Mouse (Mus musculus) forebrain, embryonic 13.5 days (tissue): ENCODE results near the gene Dnmbp. TPM values are rescaled to one million over a fixed set of nuclear protein-coding genes. Genes with fewer than 3 reads are reported as not detected.
A peak's percentile ranks its signal among the peaks of the same experiment; 100 is the strongest.

Experiments
- ATAC-seq: fragments of 200-750 bp; cut with Nextera tagmentation; 2 replicates; pipeline ENCODE4 v1.8.0; 2017
- H3K27ac ChIP-seq: fragments of 300-500 bp; sonication (generic); 2 replicates; pipeline ENCODE4 v1.5.1; 2015; ENCODE audit warnings: inconsistent platforms, mild to moderate bottlenecking, moderate library complexity
- H3K27me3 ChIP-seq: fragments of 300-500 bp; sonication (generic); 2 replicates; pipeline ENCODE4 v1.6.1; 2015; ENCODE audit warnings: mild to moderate bottlenecking, inconsistent platforms
- H3K36me3 ChIP-seq: fragments of 300-500 bp; sonication (generic); 2 replicates; pipeline ENCODE4 v1.6.1; 2015; ENCODE audit warnings: mild to moderate bottlenecking, inconsistent platforms; ENCODE audit not compliant: poor library complexity, severe bottlenecking
- H3K4me1 ChIP-seq: fragments of 300-500 bp; sonication (generic); 2 replicates; pipeline ENCODE4 v1.6.1; 2015; ENCODE audit warnings: inconsistent platforms
- H3K4me2 ChIP-seq: fragments of 300-500 bp; sonication (generic); 2 replicates; pipeline ENCODE4 v1.6.1; 2015; ENCODE audit warnings: inconsistent platforms, mild to moderate bottlenecking, moderate library complexity
- H3K4me3 ChIP-seq: fragments of 300-500 bp; sonication (generic); 2 replicates; pipeline ENCODE4 v1.5.1; 2015; ENCODE audit warnings: mild to moderate bottlenecking, inconsistent platforms
- H3K9ac ChIP-seq: fragments of 300-500 bp; sonication (generic); 2 replicates; pipeline ENCODE4 v1.6.1; 2015; ENCODE audit warnings: mild to moderate bottlenecking, inconsistent platforms
- H3K9me3 ChIP-seq: fragments of 300-500 bp; sonication (generic); replicated peaks from 2 replicates; pipeline ENCODE4 v1.6.1; 2016; ENCODE audit warnings: inconsistent platforms
- WGBS: fragments of 180-500 bp; shearing (Covaris S2); methylation state at CpG from one replicate; pipeline ENCODE4 v1.1.7; 2015; 5-methylcytosine and 5-hydroxymethylcytosine counted together
- polyA plus RNA-seq: library from polyadenylated mRNA; unstranded; fragments of >200 nt; fragmentation: Nextera tagmentation; extraction: Ambion mirVana; gene quantifications from 2 replicates; pipeline ENCODE4 v1.2.1, GENCODE M21; 2015

Gene Dnmbp
- polyA plus RNA-seq, 1 experiment from 2014 or later, result 11.6 TPM

DNA sequence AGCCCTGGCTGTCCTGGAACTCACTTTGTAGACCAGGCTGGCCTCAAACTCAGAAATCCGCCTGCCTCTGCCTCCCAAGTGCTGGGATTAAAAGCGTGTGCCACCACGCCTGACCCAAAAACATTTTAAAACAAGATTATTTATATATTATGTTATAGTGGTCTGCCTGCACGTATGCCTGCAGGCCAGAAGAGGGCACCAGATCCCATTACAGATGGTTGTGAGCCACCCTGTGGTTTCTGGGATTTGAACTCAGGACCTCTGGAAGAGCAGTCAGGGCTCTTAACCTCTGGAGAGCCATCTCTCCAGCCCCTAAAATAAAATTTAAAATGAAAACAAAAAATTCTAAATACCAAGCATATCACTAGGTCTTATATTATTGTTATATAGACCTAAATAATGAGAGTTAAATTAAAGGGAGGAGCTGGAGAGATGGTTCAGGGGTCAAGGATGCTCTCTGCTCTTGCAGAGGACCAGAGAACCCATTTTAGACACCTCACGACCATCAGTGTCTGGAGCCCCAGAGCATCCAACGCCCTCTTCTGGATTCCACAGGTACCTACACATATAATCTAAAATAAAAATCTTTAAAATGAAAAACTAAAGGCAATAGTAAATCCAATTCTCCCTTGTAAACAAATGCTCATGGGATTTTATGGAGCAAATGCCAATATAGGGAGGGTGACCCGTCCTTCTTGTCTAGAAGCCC lies 87.0 kb downstream of the Dnmbp start:
- Histone ChIP-seq H3K36me3 (peaks cover 85% of the 10 kb centered on the region), H3K9ac (no peak overlapping the region), H3K4me3 (no peak overlapping the region), H3K27me3 (no peaks in the 10 kb centered on the region), H3K27ac (no peak overlapping the region), H3K4me1 (no peaks in the 10 kb centered on the region), H3K9me3 (no peaks in the 10 kb centered on the region), H3K4me2 (no peak overlapping the region)
- WGBS, result 80% methylated on average over 7 of the region's 7 CpGs
- ATAC-seq, result no peak

GRCm38 (mm10) chr19:43851996-43852630 lies 87.9 kb downstream of the Dnmbp start:
- ATAC-seq, result no peak
- WGBS, result 87% methylated on average over 21 of the region's 21 CpGs
- H3K27me3 ChIP-seq, result no peaks in the 10 kb centered on the region
- H3K9me3 ChIP-seq, result no peaks in the 10 kb centered on the region
- H3K27ac ChIP-seq, result no peak overlapping the region
- no peak overlapping the region for H3K4me2 ChIP-seq
- no peak overlapping the region for H3K4me3 ChIP-seq
- peaks cover 92% of the 10 kb centered on the region for H3K36me3 ChIP-seq
- H3K4me1 ChIP-seq, result no peaks in the 10 kb centered on the region
- H3K9ac ChIP-seq, result no peak overlapping the region

DNA sequence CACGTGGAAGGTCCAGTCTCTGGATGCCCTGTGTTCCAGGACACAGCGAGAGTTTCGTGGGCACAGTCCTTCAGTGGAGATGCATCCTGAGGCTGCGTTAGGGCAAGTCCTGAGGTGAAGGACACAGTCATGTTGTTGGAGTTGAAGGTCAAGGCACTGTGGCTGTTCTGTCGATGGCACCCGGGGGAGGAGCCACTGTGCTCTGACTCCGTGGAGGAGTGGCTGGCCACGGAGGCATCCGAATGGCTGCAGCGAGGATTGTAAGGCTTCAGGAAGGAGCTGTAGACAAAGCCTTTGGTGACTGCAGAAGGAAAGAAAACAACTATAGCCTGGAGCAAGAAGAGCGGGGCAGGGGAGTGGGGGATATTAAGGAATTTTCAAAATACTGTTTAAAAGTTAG lies 90.0 kb downstream of the Dnmbp start:
- Histone ChIP-seq H3K27me3 (no peaks in the 10 kb centered on the region), H3K4me2 (no peak overlapping the region), H3K4me3 (no peak overlapping the region), H3K36me3 (peaks cover 93% of the 10 kb centered on the region), H3K27ac (no peak overlapping the region), H3K9ac (no peak overlapping the region), H3K4me1 (no peaks in the 10 kb centered on the region), H3K9me3 (no peaks in the 10 kb centered on the region)
- ATAC-seq, result no peak
- 90% methylated on average over 11 of the region's 11 CpGs for WGBS

DNA sequence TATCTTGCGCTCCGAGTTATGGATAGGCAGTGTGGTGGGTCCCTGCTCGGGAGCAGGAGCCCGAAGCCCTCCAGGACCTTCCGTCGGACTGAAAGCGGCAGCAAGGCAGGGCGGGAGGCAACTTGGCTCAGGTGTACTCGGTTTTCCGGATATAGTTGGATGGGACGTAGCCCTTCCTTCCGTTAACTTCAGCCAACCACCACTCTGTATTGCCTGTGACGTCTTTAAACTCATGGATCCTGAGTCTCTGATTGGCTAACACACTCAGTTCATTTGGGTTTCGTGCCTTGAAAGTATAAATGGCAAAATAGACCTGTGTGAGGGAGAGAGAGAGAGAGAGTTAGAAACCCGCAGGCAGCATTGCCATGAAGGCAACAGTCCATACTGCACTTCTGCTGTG lies 92.0 kb downstream of the Dnmbp start:
- Histone ChIP-seq H3K27ac (no peak overlapping the region), H3K9me3 (no peaks in the 10 kb centered on the region), H3K4me3 (no peak overlapping the region), H3K4me1 (no peaks in the 10 kb centered on the region), H3K27me3 (no peaks in the 10 kb centered on the region), H3K36me3 (peaks cover 73% of the 10 kb centered on the region), H3K9ac (no peak overlapping the region), H3K4me2 (no peak overlapping the region)
- 94% methylated on average over 15 of the region's 15 CpGs for whole genome bisulfite sequencing
- ATAC-seq, result no peak

GRCm38 (mm10) chr19:43847056-43847455 lies 92.9 kb downstream of the Dnmbp start:
- 90% methylated on average over 15 of the region's 15 CpGs for WGBS
- H3K9ac ChIP-seq, result no peak overlapping the region
- no peaks in the 10 kb centered on the region for H3K9me3 ChIP-seq
- ATAC-seq, result no peak
- no peaks in the 10 kb centered on the region for H3K4me1 ChIP-seq
- peaks cover 66% of the 10 kb centered on the region for H3K36me3 ChIP-seq
- no peak overlapping the region for H3K4me2 ChIP-seq
- no peak overlapping the region for H3K4me3 ChIP-seq
- no peaks in the 10 kb centered on the region for H3K27me3 ChIP-seq
- no peak overlapping the region for H3K27ac ChIP-seq

DNA sequence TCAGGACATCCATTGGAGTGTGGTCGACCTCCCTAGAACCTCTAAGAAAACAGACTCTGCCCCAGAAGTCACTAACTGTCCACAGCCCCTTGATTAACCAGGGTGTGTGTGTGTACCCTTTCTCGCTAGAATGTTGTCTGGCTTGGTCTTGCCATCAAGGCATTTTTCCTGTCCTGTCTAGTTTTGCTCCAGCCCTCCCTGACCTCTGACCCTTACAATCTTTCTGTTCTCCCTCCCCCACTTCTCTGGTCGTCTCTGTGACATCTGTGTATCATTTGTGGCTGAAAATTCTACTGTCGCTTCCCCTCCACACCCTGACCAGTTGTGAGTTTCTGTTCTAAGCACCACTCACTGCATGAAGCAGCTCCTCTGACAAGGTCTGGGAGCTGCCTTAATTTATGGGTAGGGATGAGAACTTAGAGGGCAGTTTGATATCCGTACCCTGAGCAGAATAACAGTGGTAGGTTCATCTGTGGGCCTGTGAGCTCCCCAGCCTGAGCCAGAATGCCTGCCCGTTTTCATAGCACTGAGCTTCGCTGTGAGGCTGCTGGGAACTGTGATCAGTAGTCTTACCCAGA lies 94.6 kb downstream of the Dnmbp start:
- no peaks in the 10 kb centered on the region for H3K9me3 ChIP-seq
- no peak for ATAC-seq
- H3K4me3 ChIP-seq, result no peak overlapping the region
- peaks cover 51% of the 10 kb centered on the region for H3K36me3 ChIP-seq
- no peaks in the 10 kb centered on the region for H3K4me1 ChIP-seq
- no peak overlapping the region for H3K27ac ChIP-seq
- no peaks in the 10 kb centered on the region for H3K27me3 ChIP-seq
- H3K9ac ChIP-seq, result no peak overlapping the region
- WGBS, result 79% methylated on average over 7 of the region's 7 CpGs
- H3K4me2 ChIP-seq, result no peak overlapping the region

DNA sequence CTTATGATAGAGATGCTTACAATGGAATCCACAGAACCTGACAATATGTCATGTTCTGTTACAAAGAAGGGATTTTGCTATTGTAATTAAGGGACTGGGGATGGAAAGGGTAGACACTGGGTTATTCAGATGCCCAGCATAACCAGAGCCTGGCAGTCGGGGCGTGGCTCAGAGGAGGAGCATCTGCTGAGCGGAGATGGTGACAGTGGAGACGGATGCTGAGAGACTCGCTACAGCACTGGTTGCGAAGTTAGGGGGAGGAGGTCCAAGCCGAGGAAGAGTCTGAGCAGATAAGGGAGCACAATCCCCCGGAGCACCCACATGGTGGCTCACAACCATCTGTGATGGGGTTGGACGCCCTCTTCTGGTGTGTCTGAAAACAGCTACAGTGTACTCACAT lies 96.8 kb downstream of the Dnmbp start:
- Histone ChIP-seq H3K9ac (no peak overlapping the region), H3K27me3 (no peaks in the 10 kb centered on the region), H3K4me3 (no peak overlapping the region), H3K4me1 (no peaks in the 10 kb centered on the region), H3K27ac (no peak overlapping the region), H3K4me2 (no peak overlapping the region), H3K36me3 (peaks cover 28% of the 10 kb centered on the region), H3K9me3 (no peaks in the 10 kb centered on the region)
- WGBS, result 88% methylated on average over 9 of the region's 9 CpGs
- no peak for ATAC-seq

DNA sequence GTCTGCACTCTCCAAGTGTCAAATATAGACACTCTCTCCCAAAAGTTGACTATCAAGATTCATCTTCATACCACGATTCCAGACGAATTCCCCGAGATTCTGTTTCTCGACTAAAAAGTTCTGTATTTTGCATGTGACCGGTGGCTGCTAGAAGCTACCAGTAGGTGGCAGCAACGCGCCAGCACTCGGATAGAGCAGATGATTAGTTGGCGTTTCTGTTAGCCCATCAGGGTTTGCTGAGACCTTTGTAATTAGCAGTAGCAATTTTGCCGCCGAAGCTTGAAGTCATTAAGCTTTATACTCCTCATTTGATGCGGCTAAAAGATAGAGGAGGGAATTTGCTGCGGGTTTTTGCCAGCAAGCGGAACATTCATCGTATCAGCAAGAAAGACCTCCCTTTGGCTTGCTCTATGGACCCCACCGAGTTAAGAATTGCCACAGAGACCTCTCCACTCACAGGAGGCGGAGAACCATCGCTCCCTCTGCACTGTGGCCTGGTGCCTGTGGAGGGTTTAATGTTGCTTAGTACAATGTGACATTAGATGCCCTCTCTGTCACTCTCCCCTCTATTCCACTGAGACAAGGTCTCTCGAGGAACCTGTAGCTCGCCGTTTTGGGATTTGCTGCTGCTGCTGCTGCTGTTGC lies 107.4 kb downstream of the Dnmbp start:
- Histone ChIP-seq H3K4me3 (no peak overlapping the region), H3K36me3 (no peaks in the 10 kb centered on the region), H3K9ac (no peak overlapping the region), H3K9me3 (no peaks in the 10 kb centered on the region), H3K4me1 (no peaks in the 10 kb centered on the region), H3K27me3 (no peaks in the 10 kb centered on the region), H3K27ac (no peak overlapping the region), H3K4me2 (peak overlapping the region; percentile 25; the same call in 1 of the 2 replicates)
- 0 out of 2 replicates have a peak, but pooled peaks have one; percentile 45 for ATAC-seq
- WGBS, result 27% methylated on average over 21 of the region's 21 CpGs

GRCm38 (mm10) chr19:43826855-43827254 lies 113.1 kb downstream of the Dnmbp start:
- 84% methylated on average over 8 of the region's 8 CpGs for WGBS
- H3K9ac ChIP-seq, result no peak overlapping the region

DNA sequence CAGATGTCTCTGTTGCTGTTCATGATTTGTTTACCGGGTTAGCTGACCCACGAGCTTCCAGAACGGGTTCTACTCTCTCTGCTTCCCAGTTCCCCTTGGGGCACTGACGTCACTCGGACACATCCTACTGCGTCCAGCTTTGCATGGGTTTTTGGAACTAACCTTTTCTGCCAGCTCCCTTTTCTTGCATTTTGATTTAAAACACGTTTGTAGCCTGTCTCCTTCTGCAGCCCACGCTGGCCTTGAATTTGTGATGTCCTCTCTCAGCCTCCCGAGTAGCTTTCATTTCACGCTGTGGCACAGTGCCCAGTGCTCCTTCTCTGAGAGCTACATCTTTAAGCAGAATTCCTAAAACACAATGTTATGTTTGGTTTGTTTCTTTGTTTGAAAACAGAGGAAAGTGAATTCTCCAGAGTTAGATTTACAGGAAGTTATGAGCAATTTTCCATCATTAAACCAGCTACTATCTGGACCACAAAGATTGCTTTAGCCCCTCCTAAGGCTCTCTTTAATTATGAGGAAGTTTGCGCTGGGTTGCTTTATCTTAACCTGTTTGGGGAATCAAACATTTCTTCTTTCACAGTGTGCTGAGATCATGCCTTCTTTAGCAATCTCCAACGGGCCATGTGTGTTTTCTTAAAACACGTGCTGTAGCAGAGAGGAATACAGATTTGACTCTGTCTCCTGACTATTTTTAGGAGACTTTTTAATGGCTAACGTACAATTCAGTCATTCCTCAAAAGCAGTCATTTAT lies 124.2 kb downstream of the Dnmbp start:
- H3K9ac ChIP-seq, result no peak overlapping the region
- H3K4me1 ChIP-seq, result no peaks in the 10 kb centered on the region
- ATAC-seq, result no peak
- H3K27me3 ChIP-seq, result no peaks in the 10 kb centered on the region
- no peak overlapping the region for H3K4me3 ChIP-seq
- 78% methylated on average over 14 of the region's 14 CpGs for WGBS
- H3K9me3 ChIP-seq, result no peaks in the 10 kb centered on the region
- no peaks in the 10 kb centered on the region for H3K36me3 ChIP-seq
- no peak overlapping the region for H3K27ac ChIP-seq
- H3K4me2 ChIP-seq, result no peak overlapping the region

More at GRCm38 (mm10) chr19:43826855-43827254, 113.1 kb downstream of the Dnmbp start:
- Histone ChIP-seq H3K27me3 (no peaks in the 10 kb centered on the region), H3K36me3 (no peaks in the 10 kb centered on the region), H3K27ac (no peak overlapping the region), H3K4me1 (no peaks in the 10 kb centered on the region), H3K4me3 (no peak overlapping the region), H3K9me3 (no peaks in the 10 kb centered on the region), H3K4me2 (no peak overlapping the region)
- no peak for ATAC-seq

GRCm38 (mm10) chr19:43813315-43813714 lies 126.7 kb downstream of the Dnmbp start:
- H3K9me3 ChIP-seq, result no peaks in the 10 kb centered on the region
- no peaks in the 10 kb centered on the region for H3K36me3 ChIP-seq
- WGBS, result 90% methylated on average over 10 of the region's 10 CpGs
- H3K27ac ChIP-seq, result no peak overlapping the region
- H3K4me1 ChIP-seq, result no peaks in the 10 kb centered on the region
- no peaks in the 10 kb centered on the region for H3K27me3 ChIP-seq
- H3K4me3 ChIP-seq, result no peak overlapping the region
- no peak overlapping the region for H3K9ac ChIP-seq
- H3K4me2 ChIP-seq, result no peak overlapping the region
- no peak for ATAC-seq

GRCm38 (mm10) chr19:43811419-43811818 lies 128.6 kb downstream of the Dnmbp start:
- Histone ChIP-seq H3K9ac (no peak overlapping the region), H3K4me1 (no peaks in the 10 kb centered on the region), H3K4me3 (no peak overlapping the region), H3K9me3 (no peaks in the 10 kb centered on the region), H3K36me3 (no peaks in the 10 kb centered on the region), H3K27me3 (no peaks in the 10 kb centered on the region), H3K27ac (no peak overlapping the region), H3K4me2 (no peak overlapping the region)
- WGBS, result 95% methylated on average over 4 of the region's 4 CpGs
- no peak for ATAC-seq
